Mouse (Mus musculus) midbrain, postnatal 0 days (tissue): Measurements from ENCODE around the gene Gm20518. TPM values are rescaled to one million over a fixed set of nuclear protein-coding genes. Genes with fewer than 3 reads are reported as not detected.

Experiments used
- ATAC-seq: fragments of 200-750 bp; cut with Nextera tagmentation; 2 replicates; pipeline ENCODE4 v1.8.0; 2017; ENCODE audit warnings: moderate number of reproducible peaks, mild to moderate bottlenecking, moderate TSS enrichment, moderate library complexity; ENCODE audit not compliant: low FRiP score
- DNase-seq: peaks from one replicate; pipeline ENCODE4 v3.0.0-alpha.2; 2015; ENCODE audit warnings: low spot score
- H3K27ac ChIP-seq: fragments of 300-500 bp; sonication (generic); 2 replicates; pipeline ENCODE4 v1.5.1; 2014; ENCODE audit warnings: low read depth, mild to moderate bottlenecking, low read length, mixed read lengths
- H3K27me3 ChIP-seq: fragments of 300-500 bp; sonication (generic); 2 replicates; pipeline ENCODE4 v1.6.1; 2014; ENCODE audit warnings: low read length, control low read depth, mixed read lengths; ENCODE audit not compliant: insufficient read depth
- H3K36me3 ChIP-seq: fragments of 300-500 bp; sonication (generic); 2 replicates; pipeline ENCODE4 v1.6.1; 2014; ENCODE audit warnings: low read length, control low read depth, mixed read lengths; ENCODE audit not compliant: insufficient read depth
- H3K4me1 ChIP-seq: fragments of 300-500 bp; sonication (generic); 2 replicates; pipeline ENCODE4 v1.6.1; 2014; ENCODE audit warnings: mild to moderate bottlenecking, control low read depth, antibody characterized with exemption, low read length, mixed read lengths; ENCODE audit not compliant: insufficient read depth
- H3K4me2 ChIP-seq: fragments of 300-500 bp; sonication (generic); 2 replicates; pipeline ENCODE4 v1.6.1; 2014; ENCODE audit warnings: low read depth, mild to moderate bottlenecking, low read length, mixed read lengths; ENCODE audit not compliant: poor library complexity, severe bottlenecking
- H3K4me3 ChIP-seq: fragments of 300-500 bp; sonication (generic); 2 replicates; pipeline ENCODE4 v1.5.1; 2014; ENCODE audit warnings: low read depth, mild to moderate bottlenecking, low read length, moderate library complexity
- H3K9ac ChIP-seq: fragments of 300-500 bp; sonication (generic); replicated peaks from 2 replicates; pipeline ENCODE4 v1.6.1; 2014; ENCODE audit warnings: mild to moderate bottlenecking, low read length, moderate library complexity, mixed read lengths; ENCODE audit not compliant: poor library complexity, severe bottlenecking
- H3K9me3 ChIP-seq: fragments of 300-500 bp; sonication (generic); 2 replicates; pipeline ENCODE4 v1.6.1; 2016; ENCODE audit warnings: low read length, control low read depth
- CTCF ChIP-seq: IDR thresholded peaks from 2 replicates; pipeline ENCODE4 v1.5.1; 2016; ENCODE audit warnings: antibody characterized with exemption, mild to moderate bottlenecking
- WGBS: fragments of 180-500 bp; shearing (Covaris S2); extraction: QIAGEN DNeasy Blood & Tissue Kit; methylation state at CpG from one replicate; pipeline ENCODE4 v1.1.7; 2014; 5-methylcytosine and 5-hydroxymethylcytosine counted together
- polyA plus RNA-seq: library from polyadenylated mRNA; unstranded; fragments of >200 nt; fragmentation: Nextera tagmentation; extraction: Ambion mirVana; gene quantifications from 2 replicates; pipeline ENCODE4 v1.2.1, GENCODE M21; 2015
- total RNA-seq: library from RNA; depleted of rRNA; stranded (reverse); fragments of >200 nt; gene quantifications from 2 replicates; pipeline ENCODE4 v1.2.3, GENCODE M21; 2014

The Gm20518 gene
- total and polyA plus RNA-seq, 2 experiments from 2014 or later: 0.15 to 1.6 TPM

GRCm38 (mm10) chr16:17838051-17838450 is 53.4 kb downstream of the Gm20518 start, which contains the start of gene Car15:
Gene Car15, minus strand, starts transcription at chr16:17838364.
- no peak within 1 kb of the TSS for H3K27ac ChIP-seq
- no peak within 1 kb of the TSS for H3K4me2 ChIP-seq
- H3K9me3 ChIP-seq: no peaks in the 10 kb centered on the region
- DNase-seq (no peak), ATAC-seq (no peak)
- H3K4me1 ChIP-seq: peaks cover 6% of the 10 kb centered on the region; the same call in 1 of the 2 replicates
- peaks cover 31% of the 10 kb centered on the region for H3K36me3 ChIP-seq
- H3K27me3 ChIP-seq: no peaks in the 10 kb centered on the region
- no peak within 1 kb of the TSS for H3K4me3 ChIP-seq
- no peak for TF ChIP-seq CTCF
- H3K9ac ChIP-seq: no peak within 1 kb of the TSS
- 86% methylated on average over 6 of the region's 6 CpGs for WGBS

- ATAC-seq (no peak), DNase-seq (no peak)
- H3K9ac ChIP-seq: no peak overlapping the region
- peaks cover 8% of the 10 kb centered on the region; the same call in 1 of the 2 replicates for H3K27me3 ChIP-seq
- no peaks in the 10 kb centered on the region for H3K9me3 ChIP-seq
- peak overlapping the region; percentile 12; the same call in 1 of the 2 replicates for H3K27ac ChIP-seq
- WGBS: 59% methylated on average over 13 of the region's 13 CpGs
- TF ChIP-seq CTCF: no peak
- H3K36me3 ChIP-seq: peaks cover 8% of the 10 kb centered on the region
- no peak overlapping the region for H3K4me3 ChIP-seq
- H3K4me1 ChIP-seq: peaks cover 12% of the 10 kb centered on the region; the same call in 1 of the 2 replicates
- H3K4me2 ChIP-seq: no peak overlapping the region; the same call in 1 of the 2 replicates
Observed at GRCm38 (mm10) chr16:17835481-17835880, 56.0 kb downstream of the Gm20518 start.

- Histone ChIP-seq H3K4me2 (peak overlapping the region; percentile 89), H3K4me1 (peaks cover 12% of the 10 kb centered on the region; the same call in 1 of the 2 replicates), H3K9me3 (no peaks in the 10 kb centered on the region), H3K4me3 (peak overlapping the region; percentile 72), H3K9ac (no peak overlapping the region), H3K36me3 (0 out of 2 replicates have a peak, but pooled peaks cover 5% of the 10 kb centered on the region), H3K27ac (peak overlapping the region; percentile 87), H3K27me3 (peaks cover 8% of the 10 kb centered on the region; the same call in 1 of the 2 replicates)
- peak; percentile 0; the same call in 1 of the 2 replicates for ATAC-seq
- DNase-seq: no peak
- no peak for TF ChIP-seq CTCF
- WGBS: 51% methylated on average over 7 of the region's 7 CpGs
Observed at GRCm38 (mm10) chr16:17834543-17834942, 56.9 kb downstream of the Gm20518 start.

GRCm38 (mm10) chr16:17833681-17834399 is 57.6 kb downstream of the Gm20518 start:
- Histone ChIP-seq H3K4me1 (peaks cover 12% of the 10 kb centered on the region; the same call in 1 of the 2 replicates), H3K9me3 (no peaks in the 10 kb centered on the region), H3K27ac (peak overlapping the region; percentile 87), H3K36me3 (0 out of 2 replicates have a peak, but pooled peaks cover 5% of the 10 kb centered on the region), H3K9ac (peak overlapping the region; percentile 83), H3K27me3 (peaks cover 8% of the 10 kb centered on the region; the same call in 1 of the 2 replicates), H3K4me2 (peak overlapping the region; percentile 89), H3K4me3 (peak overlapping the region; percentile 72)
- peak; percentile 6; the same call in 1 of the 2 replicates for TF ChIP-seq CTCF
- peak; percentile 56 for DNase-seq
- WGBS: 2% methylated on average over 69 of the region's 103 CpGs
- peak; percentile 70 for ATAC-seq

- no peak for TF ChIP-seq CTCF
- Histone ChIP-seq H3K27me3 (peaks cover 8% of the 10 kb centered on the region; the same call in 1 of the 2 replicates), H3K36me3 (0 out of 2 replicates have a peak, but pooled peaks cover 5% of the 10 kb centered on the region), H3K4me1 (peaks cover 12% of the 10 kb centered on the region; the same call in 1 of the 2 replicates), H3K4me2 (peak overlapping the region; percentile 89), H3K9ac (peak overlapping the region; percentile 83), H3K27ac (peak overlapping the region; percentile 87), H3K4me3 (peak overlapping the region; percentile 72), H3K9me3 (no peaks in the 10 kb centered on the region)
- ATAC-seq: peak; percentile 65
- WGBS: under 1% methylated on average over 35 of the region's 37 CpGs
- DNase-seq: peak; percentile 49
Observed at GRCm38 (mm10) chr16:17833321-17833680, 58.2 kb downstream of the Gm20518 start.

- ATAC-seq (no peak), DNase-seq (peak; percentile 31)
- Histone ChIP-seq H3K9ac (peak within 1 kb of the TSS; percentile 83), H3K9me3 (no peaks in the 10 kb centered on the region), H3K4me1 (peaks cover 12% of the 10 kb centered on the region; the same call in 1 of the 2 replicates), H3K4me2 (peak within 1 kb of the TSS; percentile 89), H3K4me3 (peak within 1 kb of the TSS; percentile 72), H3K27ac (peak within 1 kb of the TSS; percentile 87), H3K36me3 (0 out of 2 replicates have a peak, but pooled peaks cover 4% of the 10 kb centered on the region), H3K27me3 (peaks cover 8% of the 10 kb centered on the region; the same call in 1 of the 2 replicates)
- no peak for TF ChIP-seq CTCF
- 18% methylated on average over 7 of the region's 7 CpGs for WGBS
Observed at GRCm38 (mm10) chr16:17832821-17833220, 58.6 kb downstream of the Gm20518 start, which contains the start of gene B830017H08Rik. Gene B830017H08Rik, plus strand, starts transcription at chr16:17833121.
